Mouse (Mus musculus) spleen, embryonic (tissue): ENCODE data around the gene Cav3.

Experiments used
- CTCF ChIA-PET: fragments of 350-600 bp; sonication (Branson Sonifier 250); formaldehyde crosslinking; loops from one replicate; lab custom pipeline; 2022; lab: Charles Lee

Cav3 gene

GRCm38 (mm10) chr6:112494620-112495081 is 35.3 kb downstream of the Cav3 start:
- CTCF ChIA-PET, result no interaction called here

DNA sequence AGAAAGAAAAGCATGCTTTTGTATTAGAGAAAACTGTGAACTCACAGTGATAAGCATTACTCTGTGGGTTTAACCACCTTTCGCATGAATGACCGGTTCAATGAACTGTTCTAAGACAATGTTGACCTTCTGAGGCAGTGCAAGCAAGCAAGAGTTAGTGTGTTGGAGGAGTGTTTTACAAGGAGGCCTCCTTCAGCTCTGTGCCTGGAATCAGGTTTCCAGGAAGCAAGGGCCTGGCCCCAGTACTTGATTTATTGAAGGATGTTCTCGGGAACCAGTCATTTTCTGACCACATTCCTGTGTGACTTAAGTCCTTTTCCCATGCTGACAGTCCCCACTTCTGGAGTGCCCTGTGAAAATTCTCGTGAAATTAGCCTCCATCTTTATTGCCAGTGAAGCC is 35.9 kb downstream of the Cav3 start:
- CTCF ChIA-PET, result no interaction called here

- CTCF ChIA-PET, result no interaction called here
Measured at GRCm38 (mm10) chr6:112496291-112497060, 37.2 kb downstream of the Cav3 start.

- CTCF ChIA-PET, result no interaction called here
Measured at GRCm38 (mm10) chr6:112497456-112497855, 38.2 kb downstream of the Cav3 start.

DNA sequence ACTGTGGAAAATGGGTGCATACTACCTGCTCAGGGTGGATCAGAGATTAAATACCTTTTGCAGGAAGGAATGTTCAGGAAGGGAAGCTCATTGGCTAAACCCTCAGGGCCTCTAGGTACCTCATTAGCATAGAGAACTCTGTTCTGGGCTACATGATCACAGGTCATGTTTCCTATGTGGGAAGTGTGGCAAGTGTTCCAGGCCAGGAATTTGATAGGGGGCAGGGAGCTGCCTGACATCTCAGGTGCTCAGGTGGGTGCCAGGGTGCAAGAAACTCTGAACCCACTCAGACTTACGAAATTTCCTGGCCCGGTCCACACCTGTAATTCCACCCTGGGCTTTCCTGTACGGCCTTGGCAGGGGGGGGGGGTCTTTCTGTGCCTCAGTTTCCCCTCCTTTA is 39.4 kb downstream of the Cav3 start:
- CTCF ChIA-PET, result no interaction called here

GRCm38 (mm10) chr6:112499456-112499855 is 40.2 kb downstream of the Cav3 start:
- CTCF ChIA-PET, result no interaction called here

GRCm38 (mm10) chr6:112501156-112501555 is 41.9 kb downstream of the Cav3 start:
- CTCF ChIA-PET, result no interaction called here

DNA sequence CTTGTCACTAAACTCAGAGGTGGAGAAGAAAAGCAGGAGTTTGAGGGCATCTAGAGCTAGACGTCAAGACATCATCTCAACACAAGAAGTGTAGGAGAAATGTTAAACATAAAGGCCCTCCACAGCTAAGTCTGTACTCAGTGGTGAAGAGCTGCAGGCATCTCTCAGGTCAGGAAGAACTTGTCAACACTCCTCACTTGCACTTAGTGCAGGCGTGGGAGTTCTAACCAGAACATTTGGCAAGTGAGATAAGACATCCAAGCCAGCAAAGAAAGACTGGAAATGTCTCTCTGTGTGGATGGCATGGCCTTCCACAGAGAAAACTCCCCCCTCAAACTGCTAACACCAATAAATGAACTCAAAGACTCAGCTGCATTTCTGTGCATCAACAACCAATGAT is 48.3 kb downstream of the Cav3 start:
- CTCF ChIA-PET, result no interaction called here

DNA sequence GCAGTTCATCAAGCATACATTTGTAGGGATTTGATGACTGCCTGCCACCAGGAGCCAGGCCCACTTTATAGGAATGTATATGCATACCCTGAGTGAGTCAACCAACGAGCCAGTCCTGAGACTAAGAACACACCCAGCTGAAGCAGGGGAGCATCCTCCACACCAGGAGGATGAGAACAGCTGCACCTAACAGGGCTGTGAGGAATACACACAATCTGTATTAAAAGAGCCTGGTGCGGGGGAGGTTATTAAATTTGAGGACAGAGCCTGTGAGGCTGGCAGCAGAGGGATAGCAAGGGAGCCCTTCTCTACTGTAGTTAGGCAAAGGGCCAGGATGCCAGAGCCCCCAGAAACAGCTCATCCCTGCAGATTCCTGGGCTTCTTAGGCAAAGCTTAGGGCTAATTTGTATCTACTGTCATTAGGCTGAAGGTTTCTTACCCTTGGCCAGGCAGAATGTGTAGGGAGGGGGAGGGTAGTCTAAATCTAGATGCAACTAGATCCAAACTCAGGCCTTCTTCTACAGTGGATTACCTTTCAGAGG is 50.4 kb downstream of the Cav3 start:
- CTCF ChIA-PET, result no interaction called here

DNA sequence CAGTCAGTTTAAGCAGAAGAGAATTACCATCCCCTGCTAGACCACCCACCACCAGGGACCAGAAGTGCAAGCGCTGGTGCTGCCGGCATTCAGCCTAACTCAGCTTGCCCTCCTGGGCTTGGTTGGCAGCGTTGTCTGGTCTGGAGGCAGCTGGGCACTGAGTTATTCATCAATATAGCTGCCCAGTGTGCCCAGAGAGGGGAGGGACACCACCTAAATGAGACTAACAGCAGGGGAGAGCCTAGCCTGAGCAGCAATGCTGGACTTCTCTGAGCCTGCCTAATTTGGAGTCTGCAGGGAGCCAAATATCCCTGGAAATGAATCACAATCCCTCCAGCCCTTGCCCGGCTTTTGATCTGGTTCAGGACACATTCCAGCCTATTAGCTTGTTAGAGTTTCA is 51.0 kb downstream of the Cav3 start:
- CTCF ChIA-PET, result no interaction called here

- CTCF ChIA-PET, result no interaction called here
Measured at GRCm38 (mm10) chr6:112514591-112514990, 55.3 kb downstream of the Cav3 start.

DNA sequence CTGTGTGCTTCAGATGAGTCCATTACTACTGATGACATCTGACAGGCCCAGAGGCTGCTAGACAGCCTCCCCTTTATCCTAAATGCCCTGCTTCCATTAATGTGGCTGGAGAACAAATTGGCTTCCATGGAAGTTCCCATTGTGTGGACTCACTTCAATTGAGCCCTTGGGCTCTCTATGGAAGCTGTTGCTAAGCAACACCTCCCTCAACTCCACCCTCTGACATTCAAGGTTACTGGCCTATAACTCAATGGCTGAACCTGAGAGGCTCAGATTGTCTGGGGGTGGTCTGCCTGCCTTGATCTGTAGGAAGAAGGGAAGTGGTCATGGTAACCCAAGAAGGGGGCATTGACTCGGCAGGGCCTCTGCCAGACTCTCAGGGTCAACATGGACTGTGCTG is 57.2 kb downstream of the Cav3 start:
- CTCF ChIA-PET, result no interaction called here

GRCm38 (mm10) chr6:112517572-112517971 is 58.3 kb downstream of the Cav3 start:
- CTCF ChIA-PET, result no interaction called here

DNA sequence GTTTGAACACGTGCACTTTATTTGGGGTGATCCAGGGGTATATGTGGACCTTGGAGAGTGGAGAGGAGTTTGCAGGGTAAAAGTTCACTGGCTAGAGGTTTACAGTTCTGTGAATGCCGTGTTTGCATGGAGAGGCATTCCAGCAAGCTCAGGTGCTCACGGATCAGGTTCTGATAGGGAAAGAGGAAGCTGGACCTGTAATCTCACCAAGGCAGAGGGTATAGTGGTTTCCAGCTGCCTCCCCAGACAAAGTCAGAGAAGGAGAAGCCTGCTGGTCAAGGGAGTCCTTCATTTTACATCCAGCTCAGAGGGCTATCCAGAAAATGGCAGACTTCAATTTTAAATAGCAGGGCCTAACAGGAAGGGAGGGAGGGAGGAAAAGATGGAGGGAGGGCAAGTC is 58.7 kb downstream of the Cav3 start:
- CTCF ChIA-PET, result no interaction called here
